Mouse (Mus musculus): ENCODE measurements at regions not wholly inside any gene's neighbourhood (a gene's known extent, or its start where the extent isn't known, plus 50 kb on each side); places are given as distances from the start of the nearest gene placed in this dataset.

DNA sequence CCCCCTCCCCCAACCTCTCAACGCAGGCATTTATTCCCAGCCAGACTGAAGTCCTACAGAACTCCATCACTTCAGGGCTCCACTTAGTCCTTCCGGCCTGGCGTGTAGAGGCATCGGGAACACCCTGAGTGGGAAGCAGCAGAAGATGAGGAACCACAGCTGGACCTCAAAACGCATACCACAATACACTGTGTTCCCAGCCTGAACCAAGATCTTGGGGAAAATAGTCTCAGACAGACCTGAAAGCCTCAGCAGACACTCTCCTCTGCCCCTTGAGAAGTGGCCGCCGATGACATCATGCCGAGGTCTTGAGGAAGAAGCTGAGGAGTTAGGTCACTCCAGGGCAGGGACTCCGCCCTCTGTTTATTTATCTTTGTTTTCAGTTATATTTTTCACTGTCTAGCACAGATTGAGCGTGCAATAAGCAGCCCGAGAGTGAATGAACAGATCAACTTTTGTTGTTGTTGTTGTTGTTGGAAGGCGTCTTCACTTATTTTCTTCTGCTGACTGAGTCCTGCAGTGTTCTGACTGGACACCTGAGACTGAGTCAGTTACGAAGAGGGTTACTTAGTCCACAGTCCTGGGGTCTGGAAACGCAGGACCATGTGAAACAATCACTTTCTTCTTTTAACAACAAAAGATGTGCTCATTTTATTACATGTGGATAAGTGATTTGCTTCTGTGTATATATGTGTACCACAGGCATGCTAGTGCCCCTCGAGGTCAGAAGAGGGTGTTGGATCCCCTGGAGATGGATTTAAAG, 88.3 kb upstream of the Habp2 start:
- no peak for DNase-seq

DNA sequence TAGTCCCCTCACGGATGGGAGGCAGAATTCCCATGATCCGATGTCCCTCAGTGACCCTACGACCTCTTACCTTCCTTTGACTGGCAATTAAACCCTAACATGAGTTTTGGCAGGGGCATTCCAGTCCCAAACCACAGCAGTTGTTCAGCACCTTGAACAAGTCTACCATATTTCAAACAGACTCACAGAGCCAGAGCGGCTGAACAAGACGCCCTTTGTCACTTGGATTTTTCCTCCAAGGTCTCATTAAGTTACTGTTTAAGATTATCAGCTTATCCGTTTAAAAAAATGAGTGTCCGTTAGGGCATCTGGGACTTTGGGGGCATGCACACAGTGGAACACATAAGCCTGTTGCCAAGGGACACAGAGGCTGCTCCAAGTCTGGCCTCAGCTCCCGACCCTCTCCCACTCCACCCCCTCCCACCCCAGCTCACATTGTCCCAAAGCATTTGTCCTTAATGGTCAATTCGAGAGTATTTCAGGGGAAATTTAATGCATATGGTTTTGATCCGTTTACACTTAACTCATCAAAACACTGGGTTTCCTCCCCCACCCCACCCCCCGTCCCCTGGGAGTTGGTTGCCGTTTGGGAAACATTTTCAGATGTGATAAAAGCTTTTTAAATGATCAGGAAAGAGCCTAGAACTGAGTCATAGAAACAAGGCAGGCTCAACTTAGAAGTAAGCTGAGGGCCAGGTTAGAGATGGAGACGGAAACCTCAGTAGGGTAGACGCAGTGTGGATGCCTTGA, 87.4 kb upstream of the Habp2 start:
- no peak for DNase-seq

DNA sequence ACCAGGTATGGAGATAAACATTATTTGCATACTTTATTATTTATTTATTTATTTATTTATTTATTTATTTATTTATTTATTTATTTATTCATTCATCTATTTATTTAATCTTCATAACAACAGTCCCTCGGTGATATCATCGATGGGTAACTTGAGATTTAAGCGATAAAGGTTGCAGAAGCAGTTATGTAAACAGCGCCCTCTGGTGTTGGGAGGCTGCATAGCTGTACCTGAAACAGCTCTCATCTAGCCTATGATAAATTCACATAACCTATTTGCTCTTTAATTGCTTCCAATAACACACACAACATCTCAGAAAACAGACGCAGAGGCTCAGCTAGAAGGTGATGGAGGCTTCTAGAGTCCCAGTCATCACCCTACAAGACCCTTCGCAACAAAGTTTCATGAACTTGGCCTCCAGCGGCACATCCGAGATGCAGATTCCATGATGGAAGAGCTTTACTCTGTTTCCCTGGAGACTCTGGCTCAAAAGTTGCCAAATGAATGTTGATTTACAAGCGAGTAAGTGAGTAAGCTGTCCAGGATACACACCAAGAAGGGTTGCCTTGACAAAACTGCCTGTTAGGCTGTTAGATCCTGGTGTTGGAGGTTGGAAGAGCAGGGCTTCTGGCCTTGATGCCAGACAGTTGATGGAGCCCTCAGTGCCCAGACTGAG, 85.8 kb upstream of the Habp2 start:
- peak; percentile 57 to 62 for DNase-seq

DNA sequence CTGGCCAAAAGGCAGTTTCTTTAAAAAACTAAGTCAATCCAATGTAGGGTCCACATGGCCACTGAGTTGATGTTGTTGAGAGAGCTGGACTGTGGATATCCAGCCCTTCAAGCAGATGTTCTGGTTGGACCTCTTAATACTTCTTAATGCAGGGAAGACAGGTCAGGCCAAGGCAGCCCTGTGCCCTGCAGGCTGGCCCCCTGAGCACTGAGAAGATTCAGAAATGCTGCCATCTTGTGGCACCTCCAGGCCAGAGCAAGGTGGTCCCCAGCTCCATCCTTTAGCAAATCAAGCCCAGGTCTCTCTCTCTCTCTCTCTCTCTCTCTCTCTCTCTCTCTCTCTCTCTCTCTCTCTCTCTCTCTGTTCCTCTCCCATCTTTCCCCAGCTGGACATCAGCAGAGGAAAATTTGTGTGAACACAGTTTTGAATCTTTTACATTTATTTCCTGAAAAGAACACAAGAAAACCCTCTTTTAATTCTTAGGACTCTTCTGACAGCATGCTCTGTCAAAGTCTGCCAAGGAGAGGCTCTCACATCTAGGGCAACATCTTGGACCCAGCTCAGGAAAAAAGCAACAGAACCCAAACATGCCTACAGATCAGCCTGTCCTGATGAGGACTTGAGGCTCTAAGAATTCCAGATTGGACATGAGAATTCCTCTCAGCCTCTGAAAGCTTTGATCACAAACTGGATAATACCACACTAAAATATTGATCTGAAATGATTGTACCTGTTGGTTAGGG, 85.0 kb upstream of the Habp2 start:
- peak; percentile 49 to 51 for DNase-seq

DNA sequence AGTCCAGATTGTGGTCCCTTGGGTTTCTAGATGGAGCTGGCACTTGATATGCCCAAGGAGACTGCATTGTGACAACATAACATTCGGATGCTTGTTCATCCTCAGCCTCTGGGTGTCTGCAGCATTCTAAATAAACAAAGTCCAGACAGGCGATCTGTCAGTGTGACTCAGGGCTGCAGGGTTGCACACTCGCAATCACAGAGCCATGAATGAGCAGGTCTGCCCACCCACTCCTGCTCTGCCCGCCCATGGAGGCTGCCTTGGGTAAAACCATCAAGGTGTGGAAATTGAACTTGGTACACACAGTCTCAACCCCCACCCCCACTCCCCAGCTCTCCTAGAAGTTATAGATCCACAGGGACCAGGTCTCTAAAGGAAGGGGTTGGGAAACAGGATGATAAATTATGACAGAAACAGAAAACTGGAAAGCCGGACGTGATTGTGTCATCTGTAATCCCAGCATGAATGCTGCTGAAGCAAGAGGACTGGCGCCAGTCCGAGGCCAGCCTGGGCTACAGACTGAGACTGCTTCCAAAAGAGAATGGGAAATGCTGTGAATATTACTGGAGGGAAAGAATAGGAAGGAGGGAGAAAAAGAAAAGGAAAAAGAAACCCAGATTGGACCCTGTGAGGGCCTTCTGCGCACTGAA, 84.3 kb upstream of the Habp2 start:
- DNase-seq: no peak

DNA sequence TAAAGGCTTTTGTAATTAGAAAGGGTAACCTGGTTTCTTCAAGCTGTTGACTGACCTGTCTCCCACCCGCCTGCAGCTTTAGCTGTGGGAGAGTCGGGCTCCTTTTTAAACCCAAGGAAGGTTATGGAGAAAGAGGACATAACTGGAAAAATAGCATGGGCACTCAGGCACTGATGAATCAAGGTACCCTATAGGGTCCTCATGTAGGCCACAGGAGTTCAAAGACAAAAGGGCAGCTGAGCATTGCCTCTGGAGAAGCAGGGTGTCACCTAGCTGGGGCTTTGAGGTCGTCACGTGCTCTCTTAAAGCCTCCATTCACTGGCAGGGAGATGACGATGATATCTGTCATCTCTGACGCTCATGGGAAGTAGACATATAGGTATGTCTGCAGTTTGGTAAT, 68.4 kb upstream of the Habp2 start:
- no peak for DNase-seq

DNA sequence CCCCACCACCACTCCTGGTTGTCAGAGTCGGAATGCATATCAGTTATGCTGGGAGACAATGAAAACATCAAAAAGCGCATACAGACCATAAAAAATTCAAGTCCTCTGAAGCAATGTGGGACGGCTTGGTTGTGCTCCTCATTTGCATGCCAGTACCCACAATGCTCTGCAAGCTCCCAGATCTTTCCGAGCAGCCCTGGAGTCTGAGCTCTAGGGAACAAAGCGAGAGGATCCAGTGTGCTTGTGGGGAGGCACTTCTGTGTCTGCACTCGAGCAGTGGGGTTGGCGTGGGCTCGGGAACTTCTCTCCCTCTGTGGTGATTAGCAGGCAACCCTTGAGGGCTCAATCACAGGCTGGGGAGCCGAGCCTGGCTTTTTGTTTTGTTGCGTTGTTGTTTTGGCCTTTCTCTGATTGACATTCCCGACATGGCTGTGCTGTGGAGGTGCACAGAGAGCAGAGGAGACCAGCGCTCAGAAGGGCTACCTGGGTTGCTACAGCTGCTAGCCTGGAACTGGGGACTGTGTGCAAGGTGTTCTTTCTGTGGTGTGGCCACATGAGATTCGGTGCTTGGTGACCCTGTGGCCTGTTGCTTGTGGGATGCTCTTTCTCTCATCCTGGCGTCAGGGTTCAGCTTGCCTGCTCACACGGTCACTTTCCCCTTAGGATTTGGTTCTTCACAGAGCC, 66.1 kb upstream of the Habp2 start:
- no peak for DNase-seq

DNA sequence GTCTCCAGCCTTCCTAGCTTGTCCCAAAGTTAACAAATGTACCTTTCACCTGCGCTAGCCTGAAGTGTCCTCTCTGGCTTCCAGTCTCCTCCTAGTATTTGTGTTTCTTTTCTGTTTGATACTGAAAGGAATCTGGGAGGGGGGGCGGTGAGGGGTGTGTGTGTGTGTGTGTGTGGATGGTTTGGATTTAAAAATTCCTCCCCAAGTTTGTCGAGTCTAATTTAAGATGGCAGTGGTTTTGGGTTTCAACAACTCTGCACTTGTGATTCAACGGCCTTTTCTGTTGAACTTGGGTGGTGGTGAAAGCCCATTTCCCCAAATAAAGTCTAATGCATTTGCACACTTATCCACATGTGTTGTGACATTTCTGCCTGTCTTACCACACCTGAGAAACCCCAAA, 64.4 kb upstream of the Habp2 start:
- DNase-seq: no peak

DNA sequence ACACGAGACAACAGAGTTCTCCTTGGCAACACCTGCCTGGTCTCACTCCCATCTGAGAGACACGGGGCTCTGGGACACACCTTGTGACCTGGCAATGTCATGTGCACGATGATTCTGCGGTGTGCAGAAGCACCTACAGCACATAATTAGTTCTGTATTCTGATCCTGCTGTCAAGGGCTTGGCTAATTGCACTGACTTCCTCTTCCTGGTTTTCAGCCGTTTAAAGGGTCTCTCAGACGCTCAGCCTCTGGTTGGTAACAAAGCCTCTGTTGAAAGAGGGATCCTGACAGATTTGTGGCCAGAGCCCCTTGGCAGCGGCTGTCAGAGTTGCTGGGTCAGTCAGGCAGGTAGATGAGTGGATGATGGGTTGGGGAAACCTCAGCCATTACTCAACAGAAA, 61.9 kb upstream of the Habp2 start:
- DNase-seq: no peak

DNA sequence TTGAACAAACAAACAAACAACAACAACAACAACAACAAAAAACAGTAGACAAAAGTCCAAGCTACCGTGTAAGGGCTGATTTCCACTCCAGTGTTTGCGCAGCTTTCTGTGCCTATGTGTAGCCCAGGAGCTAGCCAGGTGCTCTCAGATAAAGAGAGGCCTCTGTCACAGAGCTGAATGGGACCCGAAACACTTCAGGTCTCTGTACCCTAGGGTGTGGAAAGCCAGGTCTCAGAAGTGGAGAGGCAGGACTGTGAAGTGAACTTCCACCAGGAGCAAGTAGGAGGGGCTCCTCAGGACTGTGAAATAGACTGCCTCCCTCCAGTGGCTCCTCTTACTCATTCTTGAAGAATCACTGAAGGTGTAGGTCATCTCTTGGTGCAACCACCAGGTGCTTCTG, 61.4 kb upstream of the Habp2 start:
- DNase-seq: no peak

DNA sequence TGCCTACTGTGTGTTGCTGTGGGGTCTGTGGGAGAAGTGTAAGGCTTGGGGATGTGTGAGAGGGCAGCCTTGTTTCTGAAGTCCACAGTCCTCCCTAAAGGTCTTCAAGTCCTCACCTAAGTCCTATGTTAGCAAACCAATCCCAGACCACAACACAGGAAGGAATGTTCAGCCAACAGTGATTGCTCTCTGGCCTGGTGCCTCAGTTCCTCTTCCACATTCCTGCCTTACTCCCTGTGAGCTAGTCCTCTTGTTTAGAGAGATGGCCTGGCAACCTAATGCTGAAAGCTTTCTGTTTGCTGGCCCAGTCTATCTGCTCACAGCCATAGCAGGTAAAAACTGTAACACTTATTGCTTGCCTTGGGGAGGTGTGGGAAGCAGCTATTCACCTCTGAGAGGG, 58.4 kb upstream of the Habp2 start:
- DNase-seq: no peak

DNA sequence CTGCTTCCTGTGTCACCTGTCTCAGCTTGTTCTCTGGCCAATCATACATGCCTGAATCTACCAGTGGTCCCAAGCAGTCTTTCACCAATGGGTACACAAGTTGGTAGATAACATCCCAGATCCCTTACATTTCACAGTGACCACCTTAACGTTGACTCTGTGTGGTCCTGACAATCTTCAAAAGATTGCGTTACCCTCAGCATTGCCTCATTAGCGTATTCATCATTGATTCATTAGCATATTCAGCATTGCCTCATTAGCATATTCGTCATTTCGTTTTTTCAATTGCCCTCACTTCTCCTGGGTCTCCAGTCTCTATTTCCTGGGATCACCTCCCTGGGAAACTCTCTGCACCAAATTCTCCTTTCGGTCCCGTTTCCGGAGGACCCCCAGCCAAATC, 55.5 kb upstream of the Habp2 start:
- no peak for DNase-seq

DNA sequence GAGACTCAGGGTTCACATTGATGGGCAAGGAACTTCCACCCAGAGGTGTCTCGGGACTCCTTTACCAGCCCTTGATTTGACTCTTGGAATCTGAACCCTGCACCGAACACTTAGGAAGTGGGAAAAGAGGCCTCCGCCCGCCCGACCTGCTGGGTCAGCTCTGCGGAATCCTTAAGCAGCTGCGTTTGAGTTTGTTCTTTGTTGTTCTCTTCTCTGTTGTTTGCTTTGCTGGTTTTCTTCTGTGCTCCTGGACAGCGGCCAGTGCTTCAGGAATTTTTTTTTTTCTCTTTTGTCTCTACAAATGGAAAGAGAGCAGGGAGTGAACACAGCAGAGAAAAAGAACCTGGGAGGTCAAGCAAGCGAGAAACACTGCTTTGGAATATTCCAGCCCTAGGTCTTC, 55.1 kb upstream of the Habp2 start:
- DNase-seq: no peak

DNA sequence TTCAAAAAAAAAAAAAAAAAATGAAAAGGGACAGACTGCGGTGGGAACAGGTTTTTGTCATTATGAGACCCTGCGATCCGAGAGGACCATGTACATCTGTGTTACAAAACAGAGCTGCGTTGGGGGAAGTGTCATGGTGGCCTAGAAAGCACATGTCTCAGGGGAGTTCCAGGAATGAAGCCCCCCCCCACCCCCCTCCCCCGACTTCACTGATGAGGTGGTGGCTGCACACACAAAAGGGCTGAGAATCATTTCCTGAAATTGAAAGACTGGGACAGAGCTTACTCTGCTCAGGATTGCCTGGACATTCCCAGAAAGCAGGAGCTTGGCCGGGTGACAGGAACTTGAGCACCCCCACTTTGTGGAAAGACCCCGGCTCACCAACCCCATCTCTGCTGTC, 54.7 kb upstream of the Habp2 start:
- DNase-seq: no peak

DNA sequence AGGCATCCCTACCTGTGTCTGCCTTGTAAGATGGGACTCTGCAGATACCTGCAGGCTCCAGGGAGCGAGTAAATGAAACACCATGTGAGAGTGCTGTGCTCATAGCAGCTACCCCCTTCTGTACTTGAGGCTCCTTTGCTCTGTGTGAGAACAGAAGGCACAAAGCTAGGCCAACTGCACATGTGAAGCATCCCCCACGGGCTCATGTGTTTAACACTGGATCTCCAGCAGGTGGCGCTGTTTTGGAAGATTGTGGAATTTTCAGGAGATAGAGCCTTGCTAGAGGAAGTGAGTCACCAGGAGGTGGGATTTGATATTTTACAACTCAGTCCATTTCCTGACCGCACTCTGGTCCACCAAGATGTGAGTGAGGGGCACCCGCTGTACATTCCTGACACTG, 54.0 kb upstream of the Habp2 start:
- DNase-seq: no peak

DNA sequence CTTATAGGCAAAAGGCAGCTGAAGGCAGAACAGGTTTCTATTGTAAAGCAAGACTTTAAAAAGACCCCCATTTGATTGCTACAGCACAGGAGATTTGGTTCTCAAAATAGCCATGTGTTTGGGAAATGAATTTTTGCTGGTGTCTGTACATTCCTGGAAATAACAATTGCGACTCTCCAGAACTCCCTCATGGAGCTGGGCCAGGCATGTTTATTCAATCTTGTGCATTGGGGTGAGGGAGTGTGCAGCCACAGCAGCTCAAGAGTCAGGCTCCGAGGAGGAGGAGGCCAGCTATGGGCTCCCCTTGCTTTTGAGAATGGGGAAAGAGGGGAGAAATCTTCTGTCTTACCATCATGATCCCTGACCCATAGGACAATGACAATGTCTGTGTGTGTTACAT, 51.9 kb upstream of the Habp2 start:
- no peak for DNase-seq

All from B cell, adult 2 months (primary cell).